Mouse (Mus musculus) heart, embryonic 11.5 days (tissue): Measurements from ENCODE around the gene Hoxb7. TPM values are rescaled to one million over a fixed set of nuclear protein-coding genes. Genes with fewer than 3 reads are reported as not detected.

ENCODE experiments used
- ATAC-seq: fragments of 200-750 bp; cut with Nextera tagmentation; replicated peaks from 2 replicates; pipeline ENCODE4 v1.8.0; 2017; ENCODE audit warnings: moderate library complexity; ENCODE audit not compliant: insufficient number of reproducible peaks, low FRiP score, low TSS enrichment
- H3K27ac ChIP-seq: fragments of 300-500 bp; sonication (generic); 2 replicates; pipeline ENCODE4 v1.5.1; 2014; ENCODE audit warnings: mild to moderate bottlenecking, low read depth, low read length
- H3K27me3 ChIP-seq: fragments of 300-500 bp; sonication (generic); 2 replicates; pipeline ENCODE4 v1.6.1; 2014; ENCODE audit warnings: mild to moderate bottlenecking, low read length, mixed read lengths; ENCODE audit not compliant: control insufficient read depth, insufficient read depth
- H3K36me3 ChIP-seq: fragments of 300-500 bp; sonication (generic); 2 replicates; pipeline ENCODE4 v1.6.1; 2014; ENCODE audit warnings: mild to moderate bottlenecking, low read length, moderate library complexity, mixed read lengths; ENCODE audit not compliant: control insufficient read depth, insufficient read depth
- H3K4me1 ChIP-seq: fragments of 300-500 bp; sonication (generic); 2 replicates; pipeline ENCODE4 v1.6.1; 2014; ENCODE audit warnings: low read length; ENCODE audit not compliant: control insufficient read depth, insufficient read depth
- H3K4me2 ChIP-seq: fragments of 300-500 bp; sonication (generic); 2 replicates; pipeline ENCODE4 v1.6.1; 2014; ENCODE audit warnings: mild to moderate bottlenecking, moderate library complexity
- H3K4me3 ChIP-seq: fragments of 300-500 bp; sonication (generic); 2 replicates; pipeline ENCODE4 v1.5.1; 2014; ENCODE audit warnings: low read depth, low read length
- H3K9ac ChIP-seq: fragments of 300-500 bp; sonication (generic); 2 replicates; pipeline ENCODE4 v1.6.1; 2014; ENCODE audit warnings: mild to moderate bottlenecking, low read depth, low read length, moderate library complexity
- H3K9me3 ChIP-seq: fragments of 300-500 bp; sonication (generic); replicated peaks from 2 replicates; pipeline ENCODE4 v1.6.1; 2016; ENCODE audit warnings: low read length; ENCODE audit not compliant: control insufficient read depth
- WGBS: fragments of 180-500 bp; shearing (Covaris S2); extraction: QIAGEN DNeasy Blood & Tissue Kit; methylation state at CpG from one replicate; pipeline ENCODE4 v1.1.7; 2014; ENCODE audit not compliant: insufficient replicate concordance; 5-methylcytosine and 5-hydroxymethylcytosine counted together
- microRNA counts: library from miRNA; unstranded; fragments of <30 nt; microRNA quantifications from one replicate; lab custom pipeline; 2015
- microRNA-seq: library from miRNA; unstranded; fragments of <30 nt; microRNA quantifications from one replicate; pipeline ENCODE4, GENCODE M21; 2016; ENCODE audit warnings: borderline number of aligned reads
- polyA plus RNA-seq: library from polyadenylated mRNA; unstranded; fragments of >200 nt; fragmentation: Nextera tagmentation; extraction: Ambion mirVana; gene quantifications from 2 replicates; pipeline ENCODE4 v1.2.1, GENCODE M21; 2014

Hoxb7 gene
- polyA plus RNA-seq, 1 experiment from 2014 or later, result 0.31 TPM

DNA sequence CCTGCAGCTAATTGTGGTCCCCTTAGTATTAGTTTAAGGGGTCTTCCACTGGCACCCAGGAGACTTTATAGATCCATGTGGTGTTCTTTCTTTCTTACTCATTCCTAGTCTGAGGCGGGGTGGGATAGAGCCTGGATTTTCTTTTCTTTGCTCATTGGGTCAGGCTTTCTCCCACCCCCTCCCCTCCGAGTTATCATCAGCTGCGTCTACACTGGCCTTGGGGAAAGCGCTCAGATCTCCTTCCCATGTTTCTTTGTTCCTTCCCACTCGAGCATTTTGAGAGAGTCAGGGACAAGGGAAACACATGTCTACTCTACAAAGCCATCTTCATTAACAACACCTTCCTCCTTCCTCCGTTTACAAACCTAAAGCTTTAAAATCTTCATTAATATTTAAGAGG, 50.6 kb downstream of the Hoxb7 start:
- no peaks in the 10 kb centered on the region for H3K9me3 ChIP-seq
- no peak overlapping the region for H3K27ac ChIP-seq
- 0 out of 2 replicates have a peak, but pooled peaks cover 4% of the 10 kb centered on the region for H3K4me1 ChIP-seq
- WGBS, result 7% methylated on average over 6 of the region's 6 CpGs
- H3K36me3 ChIP-seq, result no peaks in the 10 kb centered on the region
- peaks cover 95% of the 10 kb centered on the region for H3K27me3 ChIP-seq
- no peak for ATAC-seq
- no peak overlapping the region for H3K4me3 ChIP-seq
- no peak overlapping the region for H3K4me2 ChIP-seq
- H3K9ac ChIP-seq, result no peak overlapping the region

DNA sequence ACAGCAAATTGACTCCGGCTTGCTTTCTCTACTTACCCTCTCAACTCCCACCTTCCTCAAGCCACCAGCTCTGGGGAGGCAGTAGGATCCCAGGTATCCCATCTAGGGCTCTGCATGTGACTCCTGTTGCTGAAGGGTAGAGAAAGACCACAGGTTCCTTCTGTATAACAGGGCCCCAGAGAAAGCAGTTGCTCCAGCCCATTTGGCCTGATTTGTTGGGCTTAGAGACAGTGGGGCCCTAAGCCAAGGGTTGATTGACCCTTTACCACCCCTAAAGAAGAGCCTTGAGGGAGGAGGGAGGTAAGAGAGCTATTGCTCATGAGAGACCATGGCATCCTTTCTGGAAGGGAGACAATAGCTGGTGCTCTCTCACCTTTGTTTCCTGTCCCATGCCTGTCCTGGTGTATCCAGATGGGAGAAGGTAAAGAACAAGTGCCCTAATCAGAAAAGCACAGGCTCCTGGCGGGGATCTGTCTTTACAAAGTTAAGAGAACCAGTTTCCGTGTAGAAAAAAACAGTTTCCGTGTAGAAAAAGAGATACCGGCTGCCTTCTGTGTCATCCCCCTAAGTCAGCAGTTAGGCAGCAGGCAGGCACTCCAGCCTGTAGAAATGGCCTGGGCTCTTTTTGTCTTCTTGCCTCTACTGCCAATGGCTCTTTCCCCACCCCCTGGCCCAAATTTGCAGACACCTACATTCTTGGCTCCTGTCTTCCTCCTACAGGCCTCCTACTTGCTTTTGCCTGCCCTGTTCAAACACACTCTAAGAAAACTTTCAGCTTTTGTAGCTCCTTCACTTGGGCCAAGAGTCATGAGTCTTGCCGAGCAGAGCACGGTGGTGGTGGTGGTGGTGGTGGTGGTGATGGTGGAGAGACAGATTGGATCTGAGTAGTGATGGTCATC, 52.8 kb downstream of the Hoxb7 start:
- Histone ChIP-seq H3K9ac (no peak overlapping the region), H3K9me3 (no peaks in the 10 kb centered on the region), H3K4me3 (no peak overlapping the region), H3K4me2 (no peak overlapping the region; the same call in 1 of the 2 replicates), H3K27ac (no peak overlapping the region), H3K27me3 (peaks cover 96% of the 10 kb centered on the region), H3K36me3 (no peaks in the 10 kb centered on the region), H3K4me1 (peaks cover 5% of the 10 kb centered on the region; the same call in 1 of the 2 replicates)
- 29% methylated on average over 7 of the region's 7 CpGs for WGBS
- no peak for ATAC-seq

MicroRNAs encoded within 50 kb of the gene (microRNA counts, 519-probe panel; counts per million panel counts)
- microRNA mmu-miR-10a (lab: Ali Mortazavi, UCI), result 4,328 counts per million, percentile 34 among the panel's probes with 10 or more counts
- 32.2 counts per million for microRNA mmu-miR-196a (lab: Ali Mortazavi, UCI)

Small RNA genes lying within 50 kb of the gene (microRNA-seq; reads per million reads assigned to microRNA genes)
- gene Mir10a, result 5,287 reads per million, percentile 93 among the genes with 10 or more reads in this experiment
- gene Mir196a-1, result 0.20 reads per million

Other genes with a start within 250 kb of the Hoxb7 start
- gene Ube2z, start 221.2 kb upstream of the Hoxb7 start, polyA plus RNA-seq, result 23.0 and 33.1 TPM in 2 replicates
- 1,582 and 1,616 TPM in 2 replicates for gene Atp5g1, start 211.0 kb upstream of the Hoxb7 start, polyA plus RNA-seq
- gene Calcoco2, start 174.7 kb upstream of the Hoxb7 start, polyA plus RNA-seq, result not detected in 2 replicates
- not detected in 2 replicates for gene Ttll6, start 152.8 kb upstream of the Hoxb7 start, polyA plus RNA-seq
- gene Hoxb13, start 92.3 kb upstream of the Hoxb7 start, polyA plus RNA-seq, result not detected in 2 replicates
- gene Hoxb9, start 15.2 kb upstream of the Hoxb7 start, polyA plus RNA-seq, result 0.09 TPM in 1 of 2 replicates, not detected in the other
- 0.06 TPM in 1 of 2 replicates, not detected in the other for gene Hoxb8, start 4.7 kb upstream of the Hoxb7 start, polyA plus RNA-seq
- 0.32 and 0.90 TPM in 2 replicates for gene Hoxb6, start 5.9 kb downstream of the Hoxb7 start, polyA plus RNA-seq
- gene Hoxb5, start 16.7 kb downstream of the Hoxb7 start, polyA plus RNA-seq, result 0.65 and 2.4 TPM in 2 replicates
- gene Hoxb4, start 31.6 kb downstream of the Hoxb7 start, polyA plus RNA-seq, result 0.21 and 0.77 TPM in 2 replicates
- gene Hoxb3, start 36.7 kb downstream of the Hoxb7 start, polyA plus RNA-seq, result 0.74 and 1.0 TPM in 2 replicates
- gene Hoxb2, start 63.9 kb downstream of the Hoxb7 start, polyA plus RNA-seq, result 4.5 and 7.4 TPM in 2 replicates
- 0.19 TPM in 1 of 2 replicates, not detected in the other for gene Hoxb1, start 79.1 kb downstream of the Hoxb7 start, polyA plus RNA-seq
- 0.46 and 0.84 TPM in 2 replicates for gene Skap1, start 178.0 kb downstream of the Hoxb7 start, polyA plus RNA-seq